Mouse (Mus musculus) gastrocnemius, adult 18-20 months (tissue): Measurements from ENCODE around the gene Ank. TPM values are rescaled to one million over a fixed set of nuclear protein-coding genes. Genes with fewer than 3 reads are reported as not detected.

Source experiments
- DNase-seq: peaks from one replicate; pipeline ENCODE4 v3.0.0; 2021; ENCODE audit warnings: low spot score
- total RNA-seq, 2 experiments: library from RNA; stranded (reverse); gene quantifications; 2 replicates each; pipeline ENCODE4 v1.2.3; 2021

Gene Ank
- total RNA-seq, 2 experiments from 2014 or later, result 128 to 153 TPM

DNA sequence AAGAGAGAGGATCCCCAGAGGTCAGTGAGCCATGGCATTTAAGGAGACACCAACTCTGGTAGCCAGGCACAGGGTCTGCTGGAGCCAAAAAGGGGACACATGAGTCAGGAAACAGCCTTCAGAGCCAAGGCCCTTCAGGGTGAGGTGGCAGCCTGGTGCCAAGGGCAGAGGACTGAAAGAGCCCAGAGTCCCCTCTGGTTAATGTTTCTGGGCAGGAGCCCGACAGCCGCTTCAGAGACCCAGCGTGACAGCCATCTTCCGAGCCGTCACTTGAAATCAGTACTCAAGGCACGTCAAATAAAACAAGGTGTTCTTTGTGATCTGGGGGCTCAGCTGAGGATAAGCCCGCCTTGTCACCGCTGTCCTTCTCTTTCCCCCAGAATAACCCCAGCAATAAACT, 104.7 kb downstream of the Ank start:
- peak; percentile 80 for DNase-seq

DNA sequence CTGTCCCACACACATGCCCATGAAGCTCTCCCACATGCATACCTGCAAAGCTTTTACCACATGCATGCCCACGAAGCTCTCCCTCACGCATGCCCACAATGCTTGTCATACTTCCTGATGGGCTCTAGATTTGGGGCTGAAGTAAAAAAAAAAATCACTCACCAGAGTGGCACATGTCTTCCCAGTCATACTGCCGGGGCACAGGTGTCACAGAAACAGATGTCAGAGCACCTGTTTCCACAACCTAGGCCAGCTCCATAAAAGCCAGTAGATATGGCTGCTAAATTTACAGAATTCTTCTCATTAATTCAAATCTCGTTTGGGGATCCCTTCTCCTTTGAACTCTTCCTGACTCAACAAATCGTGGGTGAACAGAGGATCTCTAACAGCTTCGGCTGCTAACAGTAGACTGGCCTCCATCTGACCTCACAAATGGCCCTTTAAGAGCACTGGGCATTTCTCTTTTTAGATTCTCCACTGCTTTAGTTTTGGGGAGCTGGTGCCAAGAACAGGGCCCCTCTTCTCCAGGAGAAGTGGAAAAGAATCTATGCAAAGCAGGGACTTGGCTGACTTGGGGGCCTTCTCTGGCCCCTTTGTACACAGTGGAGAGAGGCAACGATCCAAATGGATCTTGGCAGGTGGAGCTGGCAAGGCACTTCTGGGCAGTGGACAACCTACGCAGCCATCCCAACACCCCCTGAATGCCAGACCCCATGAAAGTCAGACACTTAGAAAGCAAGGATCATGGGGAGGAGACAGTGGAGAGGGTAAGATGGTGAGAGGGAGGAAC, 108.7 kb downstream of the Ank start:
- DNase-seq, result no peak

DNA sequence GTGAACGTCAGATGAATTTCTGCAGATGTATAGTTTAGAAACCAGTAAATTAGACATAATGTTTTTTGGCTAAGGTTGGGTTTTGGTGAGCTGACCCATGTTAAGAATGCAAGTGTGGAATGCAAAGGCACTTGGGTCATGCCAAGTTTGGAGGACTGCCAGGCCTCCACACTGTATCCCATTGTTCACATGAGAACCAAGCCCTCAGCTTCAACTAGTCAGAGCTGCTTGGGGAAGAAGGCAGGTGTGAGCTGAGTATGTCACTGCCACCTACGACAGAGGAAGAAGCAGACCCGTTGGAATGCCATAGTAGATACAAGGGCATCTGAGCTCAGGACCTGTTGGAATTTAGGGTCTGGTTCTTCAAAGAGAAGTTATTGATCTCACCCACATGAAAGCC, 109.5 kb downstream of the Ank start:
- no peak for DNase-seq

DNA sequence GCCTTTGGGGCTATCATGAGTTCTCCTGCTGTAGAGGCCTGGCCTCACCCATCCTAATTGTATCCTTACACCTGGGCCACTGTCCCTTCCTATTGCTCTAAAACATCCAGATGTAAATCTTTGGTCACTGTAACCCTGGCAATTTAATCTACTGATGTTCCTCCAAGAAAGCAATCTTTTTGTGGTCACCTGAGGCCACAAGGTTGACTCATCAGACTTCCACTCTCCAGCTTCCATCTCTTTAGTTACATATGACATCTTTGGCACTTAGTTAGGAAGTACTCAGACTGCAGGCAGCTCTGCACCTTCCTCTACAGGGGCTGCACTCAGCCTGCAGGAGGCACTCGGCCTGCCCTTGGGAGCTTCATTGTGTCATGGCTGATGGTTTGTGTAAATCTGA, 110.4 kb downstream of the Ank start:
- no peak for DNase-seq

DNA sequence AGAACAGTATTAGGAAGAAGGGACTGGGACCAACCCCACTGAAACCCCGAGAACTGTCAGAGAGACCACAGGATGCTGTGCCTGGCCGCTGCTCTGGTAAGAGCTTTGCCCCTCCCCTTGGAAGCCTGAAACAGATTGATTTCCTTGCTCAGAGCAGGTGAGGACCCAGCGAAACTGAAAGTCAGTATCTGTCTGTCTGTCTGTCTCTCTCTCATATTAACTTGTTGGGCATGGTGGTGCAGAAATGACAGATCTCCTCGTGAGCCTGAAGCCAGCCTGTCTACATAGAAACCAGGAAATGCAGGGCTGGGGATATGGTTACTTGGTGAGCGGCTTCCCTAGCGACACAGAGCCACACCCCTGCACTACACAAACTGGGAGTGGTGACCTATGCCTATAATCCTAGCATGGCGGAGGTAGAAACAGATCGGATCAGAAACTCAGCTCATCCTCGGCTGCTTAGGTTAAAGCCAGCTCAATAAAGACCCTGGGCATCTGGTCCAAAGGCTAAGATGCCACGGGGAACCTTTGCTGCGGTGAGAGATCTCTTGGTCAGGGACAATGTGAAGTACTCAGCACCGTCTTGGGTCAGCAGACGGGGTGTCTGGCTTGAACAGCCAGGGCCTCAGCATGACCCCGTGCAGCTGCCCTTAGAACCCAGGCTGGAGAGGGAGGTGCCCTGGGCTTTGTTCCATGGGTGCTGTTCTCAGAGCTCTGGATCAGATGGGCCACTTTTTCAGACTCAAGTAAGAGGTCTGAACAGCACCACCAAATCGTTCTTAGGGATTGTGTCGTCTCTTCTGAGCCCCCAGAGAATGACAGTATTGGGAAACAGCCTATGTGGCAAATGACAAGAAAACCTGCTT, 111.7 kb downstream of the Ank start:
- no peak for DNase-seq

DNA sequence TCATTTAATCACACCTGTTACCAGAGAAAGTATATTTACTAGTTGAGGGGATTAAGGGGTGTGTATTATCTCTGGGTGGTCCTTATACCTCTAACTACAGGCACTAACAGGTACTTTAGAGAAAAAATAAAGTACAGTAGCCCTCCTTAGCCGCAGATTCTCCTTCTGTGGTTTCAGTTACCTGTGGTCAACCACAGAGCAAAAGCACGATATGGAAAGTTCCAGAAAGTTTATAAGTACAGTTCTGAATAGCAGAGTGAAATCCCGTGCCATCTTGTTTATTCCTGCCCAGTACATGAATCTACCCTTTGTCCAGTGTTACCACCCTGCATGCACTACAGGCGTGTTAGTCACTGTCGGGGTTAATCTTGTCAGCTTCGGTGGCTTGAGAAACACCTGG, 112.4 kb downstream of the Ank start:
- DNase-seq, result no peak

GRCm38 (mm10) chr15:27579853-27580252, 113.4 kb downstream of the Ank start:
- DNase-seq, result no peak

DNA sequence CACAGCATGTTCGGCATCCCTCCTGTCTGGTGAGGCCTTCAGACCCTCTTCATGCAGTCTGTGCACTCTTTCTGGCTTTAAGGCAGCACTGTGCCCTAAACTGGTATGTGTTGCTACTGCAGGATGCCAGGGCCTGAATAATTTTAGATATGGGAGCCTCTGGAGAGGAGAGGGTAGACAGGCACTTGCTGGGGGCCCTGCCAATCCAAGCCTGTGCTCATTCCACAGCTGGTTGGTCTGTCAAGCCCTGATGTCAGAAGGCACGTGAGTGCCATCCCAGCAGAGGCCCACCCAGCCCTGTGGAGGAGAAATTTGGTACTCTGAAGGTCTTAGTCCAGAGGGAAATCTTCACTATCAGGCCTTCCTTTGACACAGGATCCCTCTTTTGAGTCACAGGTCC, 114.3 kb downstream of the Ank start:
- DNase-seq, result peak; percentile 39

DNA sequence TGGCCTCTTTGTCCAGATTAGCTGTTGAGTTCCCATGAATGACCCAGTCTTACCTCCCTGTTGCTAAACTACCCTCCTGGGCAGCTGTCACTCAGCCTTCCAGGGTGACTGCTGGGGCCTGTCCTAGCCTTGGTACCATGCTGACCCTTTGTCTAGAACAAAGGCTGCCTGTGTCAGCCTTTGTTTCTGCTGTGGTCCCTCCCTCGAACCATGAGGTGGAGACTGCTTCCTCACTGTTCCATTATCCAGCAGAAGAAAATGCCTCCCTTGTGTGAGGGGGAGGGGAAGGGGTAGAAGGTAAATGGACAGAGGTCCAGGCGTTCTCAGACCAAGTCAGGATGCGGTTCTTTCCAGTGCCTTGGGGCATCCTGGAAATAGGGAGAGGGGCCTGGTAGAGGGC, 115.2 kb downstream of the Ank start:
- no peak for DNase-seq

DNA sequence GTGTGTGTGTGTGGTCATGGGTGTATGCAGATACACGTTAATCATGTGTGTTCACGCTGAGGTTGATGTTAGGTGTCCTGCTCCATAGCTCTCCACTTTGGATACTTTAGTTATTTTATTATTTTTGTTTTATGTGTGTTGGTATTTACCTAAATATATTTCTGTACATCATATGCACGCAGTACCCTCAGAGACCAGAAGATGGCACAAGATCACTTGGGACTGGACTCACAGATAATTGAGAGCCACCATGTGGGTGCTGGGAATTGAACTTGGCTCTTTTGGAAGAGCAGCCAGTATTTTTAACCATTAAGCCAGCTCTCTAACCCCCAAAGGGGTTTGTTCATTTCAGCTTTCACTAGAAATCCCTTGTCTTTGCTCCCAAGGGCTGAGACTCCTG, 116.0 kb downstream of the Ank start:
- DNase-seq, result no peak

- peak; percentile 76 for DNase-seq
Observed at GRCm38 (mm10) chr15:27583042-27583441, 116.6 kb downstream of the Ank start.

DNA sequence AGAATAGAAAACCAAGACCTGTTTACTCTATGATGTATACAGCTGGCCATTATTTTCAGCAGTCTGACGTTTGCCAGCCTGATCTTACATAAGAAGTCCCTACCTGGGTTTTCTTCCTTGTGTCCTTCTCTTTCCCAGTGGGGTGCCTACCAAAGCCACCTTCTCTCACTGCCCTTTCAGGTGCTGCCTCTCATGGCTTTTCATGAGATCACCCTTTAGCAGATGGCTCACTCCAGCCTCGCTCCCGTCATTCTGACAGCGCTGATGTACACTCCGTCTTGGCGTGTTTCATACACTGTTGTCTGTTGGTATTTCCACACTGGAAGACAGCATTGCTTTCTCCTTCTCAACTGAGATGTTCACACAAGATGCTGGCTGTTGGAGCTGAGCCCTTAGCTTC, 117.1 kb downstream of the Ank start:
- no peak for DNase-seq

GRCm38 (mm10) chr15:27585466-27586092, 119.1 kb downstream of the Ank start:
- DNase-seq, result no peak

DNA sequence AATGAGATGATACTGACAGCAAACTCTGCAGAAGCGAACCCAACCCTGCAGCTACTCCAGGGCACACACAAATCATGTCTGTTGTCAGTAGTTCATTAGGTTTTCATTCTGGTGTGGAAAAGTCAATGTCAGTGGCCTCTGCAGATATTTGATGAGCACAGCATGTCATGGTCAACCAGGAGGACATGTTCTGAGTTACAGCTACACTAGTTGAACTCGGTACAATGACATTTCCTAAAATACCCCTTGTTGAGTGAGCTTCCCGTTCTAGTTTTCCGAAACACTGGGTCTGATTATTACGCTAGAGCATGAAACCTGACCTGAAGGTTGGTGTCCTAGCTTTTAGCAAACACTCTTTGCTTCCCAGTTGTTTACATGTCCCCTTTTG, 119.6 kb downstream of the Ank start:
- DNase-seq, result no peak

DNA sequence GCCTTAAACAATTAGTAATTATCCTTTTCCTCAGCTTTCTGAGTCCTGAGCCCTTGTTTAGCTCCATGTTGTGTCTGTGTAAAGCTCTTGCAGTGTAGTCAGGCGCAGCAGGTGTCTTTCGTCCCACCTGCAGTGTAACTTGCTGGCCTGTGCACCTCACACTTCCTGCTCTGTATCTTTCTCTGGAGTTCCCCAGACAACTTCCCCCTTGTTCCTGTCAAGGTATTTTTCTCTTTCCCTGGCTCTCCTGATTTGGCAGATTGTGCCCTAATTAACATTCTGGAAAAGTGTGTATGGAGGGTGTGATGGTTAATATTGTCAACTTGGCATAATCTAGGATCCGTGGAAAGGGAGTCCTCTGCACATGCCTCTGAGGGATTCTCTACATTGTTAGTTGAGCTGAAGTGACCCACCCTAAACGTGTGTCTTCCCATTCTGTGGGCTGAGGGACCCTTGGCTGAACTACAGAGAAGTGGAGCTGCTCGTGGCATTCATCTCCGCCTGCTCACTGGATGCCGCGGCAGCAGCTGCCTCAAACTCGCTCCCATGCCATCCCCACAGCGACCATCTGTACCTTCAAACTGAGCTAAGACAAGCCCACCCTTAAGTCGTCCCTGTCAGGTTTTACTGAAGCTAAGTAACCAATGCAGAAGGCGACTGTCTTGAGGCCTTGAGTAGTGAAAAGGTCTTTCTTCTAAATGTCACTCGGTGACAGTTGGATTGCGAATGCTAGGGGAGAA, 121.8 kb downstream of the Ank start:
- DNase-seq, result no peak

GRCm38 (mm10) chr15:27590812-27591211, 124.3 kb downstream of the Ank start:
- DNase-seq, result no peak

DNA sequence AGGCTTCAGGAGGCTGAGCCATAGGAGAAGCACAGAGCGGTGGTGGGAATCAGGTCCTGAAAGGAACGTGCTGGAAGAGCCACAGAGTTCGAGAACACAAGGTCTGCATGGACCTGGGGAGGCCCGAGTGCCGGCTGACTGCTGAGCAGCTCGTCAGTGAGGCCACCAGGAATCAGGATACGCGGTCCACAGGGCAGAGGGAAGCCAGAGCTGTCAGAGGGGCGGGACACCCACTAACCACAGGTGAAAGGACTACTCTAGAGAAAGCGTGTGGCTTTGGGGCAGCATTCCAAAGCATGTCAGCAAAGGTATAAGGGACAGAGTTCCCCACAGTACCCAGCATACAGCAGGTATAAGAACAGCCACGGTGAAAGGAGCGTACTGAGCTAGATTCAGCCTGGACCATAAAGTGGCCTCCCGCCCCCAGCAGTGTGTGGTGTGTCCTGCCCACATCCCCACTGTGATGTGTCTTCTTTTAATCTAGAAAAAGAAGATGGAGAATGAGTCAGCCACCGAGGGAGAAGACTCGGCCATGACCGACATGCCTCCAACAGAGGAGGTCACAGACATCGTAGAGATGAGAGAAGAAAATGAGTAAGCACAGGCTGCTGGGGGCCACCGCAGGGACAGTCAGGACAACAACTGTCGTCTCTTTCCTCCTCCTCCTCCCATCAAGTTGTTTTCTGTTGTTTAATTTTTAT, 126.3 kb downstream of the Ank start:
- no peak for DNase-seq

GRCm38 (mm10) chr15:27593717-27594116, 127.2 kb downstream of the Ank start:
- peak; percentile 54 for DNase-seq

DNA sequence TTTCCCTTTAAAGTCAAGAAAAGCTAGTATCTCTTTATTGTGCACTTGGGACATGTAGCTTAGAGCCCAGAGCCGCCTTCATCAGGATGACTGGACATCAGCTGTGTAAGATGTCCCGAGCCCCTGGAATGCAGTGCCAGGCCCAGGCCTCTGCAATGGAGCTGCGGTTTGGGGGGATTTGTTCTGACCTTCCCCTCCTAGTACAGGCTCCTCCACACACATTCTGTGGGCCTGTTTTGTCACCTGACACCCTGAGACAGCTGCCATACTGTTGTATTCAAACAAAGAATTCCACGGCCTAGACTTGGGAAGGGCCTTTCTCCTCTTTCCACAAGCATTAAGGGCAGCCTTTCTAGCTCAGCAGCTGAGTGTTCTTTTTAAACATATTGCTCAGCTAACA, 128.5 kb downstream of the Ank start:
- no peak for DNase-seq

- no peak for DNase-seq
Observed at GRCm38 (mm10) chr15:27595560-27595959, 129.1 kb downstream of the Ank start.
